Mouse (Mus musculus) C2C12 (cell line): ENCODE results near the gene Hectd4.

Experiments
- CEBPB ChIP-seq: IDR thresholded peaks from one replicate; pipeline ENCODE4 v1.6.1; 2011; ENCODE audit warnings: low read depth, mild to moderate bottlenecking, control low read depth, moderate library complexity
- CTCF ChIP-seq: IDR thresholded peaks from one replicate; pipeline ENCODE4 v1.5.1; 2011; ENCODE audit not compliant: control insufficient read depth, insufficient read depth, insufficient read length
- FOSL1 ChIP-seq: IDR thresholded peaks from one replicate; pipeline ENCODE4 v1.8.0; 2011; ENCODE audit warnings: mild to moderate bottlenecking, low read length; ENCODE audit not compliant: poor library complexity, insufficient read depth, severe bottlenecking
- MAX ChIP-seq: IDR thresholded peaks from one replicate; pipeline ENCODE4 v1.6.1; 2011; ENCODE audit warnings: mild to moderate bottlenecking, control low read depth
- MYOD1 ChIP-seq: IDR thresholded peaks from one replicate; pipeline ENCODE4 v1.6.1; 2011; ENCODE audit warnings: low read depth; ENCODE audit not compliant: control insufficient read depth, insufficient read length
- MYOG ChIP-seq: IDR thresholded peaks from one replicate; pipeline ENCODE4 v1.6.1; 2011; ENCODE audit not compliant: control insufficient read depth, insufficient read length; ENCODE audit errors: extremely low read depth
- USF1 ChIP-seq: IDR thresholded peaks from one replicate; pipeline ENCODE4 v1.6.1; 2011; ENCODE audit warnings: low read depth, mild to moderate bottlenecking, control low read depth, moderate library complexity

DNA sequence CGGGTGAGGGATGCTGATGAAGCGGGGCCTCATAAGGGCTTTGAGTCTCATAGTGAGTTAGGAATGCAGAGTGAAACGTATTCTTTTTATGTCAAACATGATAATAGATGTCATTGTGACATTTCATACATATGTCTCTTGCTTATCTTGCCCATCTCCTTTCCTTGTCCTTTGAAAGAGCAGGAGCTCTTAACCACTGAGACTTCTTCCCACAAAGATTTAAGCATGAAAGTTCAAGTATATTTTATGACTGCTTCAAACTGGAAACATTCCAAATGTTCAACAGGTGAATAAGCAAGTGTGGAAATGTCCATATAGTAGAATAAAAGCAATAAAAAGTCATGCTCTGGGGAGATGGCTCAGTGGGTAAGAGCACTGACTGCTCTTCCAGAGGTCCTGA lies 6.4 kb downstream of the Hectd4 start:
- TF ChIP-seq CTCF (no peak), CEBPB (no peak), USF1 (no peak), MYOD1 (no peak), MAX (no peak), MYOG (no peak), FOSL1 (no peak)
